8 mouse cellular contexts compared by ENCODE assay signal in the genomic region with DNA sequence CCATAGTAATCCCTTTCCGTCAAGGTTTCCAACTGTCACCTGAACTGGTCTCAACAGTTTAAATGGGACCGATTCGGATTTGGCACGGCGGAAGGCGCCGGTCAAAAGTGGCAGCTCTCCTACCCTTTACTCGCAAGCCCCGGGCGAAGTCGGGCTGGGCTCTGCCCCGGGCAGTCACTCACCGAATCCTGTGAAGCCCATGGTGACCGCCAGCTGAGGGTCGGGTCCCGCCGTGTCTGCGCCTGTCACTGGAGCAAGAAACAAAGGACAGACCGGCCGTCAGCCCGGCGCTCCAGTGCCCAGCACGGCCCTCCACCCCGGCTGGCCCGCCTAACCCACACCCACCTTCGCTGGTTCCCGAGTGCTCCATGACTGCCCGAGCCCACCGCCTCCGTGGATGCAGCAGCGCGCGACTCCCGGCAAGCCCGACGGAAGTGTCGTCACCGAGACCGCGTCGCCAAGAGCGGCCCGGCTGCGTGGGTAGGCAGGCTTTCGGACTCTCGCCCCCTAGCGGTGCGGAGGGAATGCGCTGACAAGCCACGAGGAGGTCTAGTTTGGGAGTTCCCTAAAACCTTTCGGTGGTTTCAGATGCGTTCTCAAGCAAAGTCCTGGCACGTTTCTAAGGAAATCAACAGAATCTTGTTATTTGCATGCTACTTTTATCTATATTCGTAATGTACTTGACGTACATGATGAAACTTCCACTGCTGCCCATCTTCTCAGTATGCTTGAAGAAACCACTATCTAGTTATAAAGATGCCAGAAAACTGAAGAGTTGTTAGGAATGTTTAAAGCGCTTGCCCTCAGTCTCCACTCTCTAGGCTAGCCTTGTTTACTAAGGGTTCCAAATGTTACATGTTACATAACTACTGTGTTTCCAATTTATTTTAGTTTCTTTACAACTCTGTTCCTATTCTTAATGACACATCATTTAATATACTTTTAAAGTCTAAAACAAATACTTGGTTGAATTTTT. TPM values are rescaled to one million over a fixed set of nuclear protein-coding genes. Genes with fewer than 3 reads are reported as not detected.
A peak's percentile ranks its signal among the peaks of the same experiment; 100 is the strongest.
DNase-seq lines count a peak whose midpoint lies in the region; ATAC-seq and TF ChIP-seq lines count a peak whose summit lies in the region.

A gene (minus strand): TSS at position 436 of the 976 bp plus-strand sequence.

- no peak within 1 kb of the TSS for H3K27ac ChIP-seq in heart, embryonic 11.5 days (ENCODE audit: low read depth, low read length)
- 0 out of 2 replicates have a peak within 1 kb of the TSS, but pooled peaks have one; percentile 14 for H3K27ac ChIP-seq in kidney, embryonic 16.5 days (ENCODE audit: low read length)
- H3K27ac ChIP-seq in liver, adult 2 months (replicated peaks; ENCODE audit: insufficient read depth, low read depth, low read length), result no peak within 1 kb of the TSS

- peaks cover 31% of the 10 kb centered on the region for H3K79me3 ChIP-seq in C2C12 (ENCODE audit: low read depth)

- peak; percentile 79 for ATAC-seq in heart, embryonic 11.5 days (replicated peaks; ENCODE audit: insufficient number of reproducible peaks, low FRiP score, low TSS enrichment)
- peak; percentile 96 for ATAC-seq in kidney, embryonic 16.5 days (ENCODE audit: low FRiP score, low TSS enrichment)

- TF ChIP-seq POLR2A in brain, embryonic 14.5 days (IDR thresholded peaks at IDR 0.05; ENCODE audit: borderline replicate concordance, extremely low read depth, insufficient read depth, insufficient read length, poor library complexity, severe bottlenecking), result peak; percentile 72
- TF ChIP-seq POLR2A in liver, adult 2 months (IDR thresholded peaks at IDR 0.05; ENCODE audit: extremely low read depth, insufficient read depth, low read length), result 0 out of 2 replicates have a peak, but pooled peaks have one; percentile 37
- TF ChIP-seq POLR2A in myocyte (IDR thresholded peaks at IDR 0.05; ENCODE audit: insufficient read length, low read depth), result peak; percentile 95

- H3K4me1 ChIP-seq in erythroblast, embryonic 14.5 days (ENCODE audit: control insufficient read depth), result peaks cover 13% of the 10 kb centered on the region
- H3K4me1 ChIP-seq in heart, embryonic 11.5 days (ENCODE audit: control insufficient read depth, insufficient read depth, low read length), result 0 out of 2 replicates have a peak, but pooled peaks cover 3% of the 10 kb centered on the region
- peaks cover 4% of the 10 kb centered on the region; the same call in 1 of the 2 replicates for H3K4me1 ChIP-seq in kidney, embryonic 16.5 days (ENCODE audit: insufficient read depth, low read length)
- peaks cover 1% of the 10 kb centered on the region; the same call in 1 of the 2 replicates for H3K4me1 ChIP-seq in liver, adult 2 months (ENCODE audit: control insufficient read depth, insufficient read depth, low read length)

- TF ChIP-seq CTCF in C2C12 (IDR thresholded peaks at IDR 0.05; ENCODE audit: control insufficient read depth, insufficient read depth, insufficient read length), result peak; percentile 98
- peak; percentile 96 for TF ChIP-seq CTCF in brain, embryonic 14.5 days (IDR thresholded peaks at IDR 0.05; ENCODE audit: borderline replicate concordance, extremely low read depth, insufficient read depth, insufficient read length)
- peak; percentile 95 for TF ChIP-seq CTCF in liver, adult 2 months (IDR thresholded peaks at IDR 0.05; ENCODE audit: low read depth, low read length)

- H3K27me3 ChIP-seq in C2C12 (ENCODE audit: control insufficient read depth, insufficient read depth, insufficient read length) (no peaks in the 10 kb centered on the region), myocyte (ENCODE audit: control insufficient read depth, insufficient read depth, insufficient read length) (no peaks in the 10 kb centered on the region)
- no peaks in the 10 kb centered on the region for H3K27me3 ChIP-seq in erythroblast, embryonic 14.5 days (ENCODE audit: control insufficient read depth)
- no peaks in the 10 kb centered on the region for H3K27me3 ChIP-seq in heart, embryonic 11.5 days (ENCODE audit: control insufficient read depth, insufficient read depth, low read length)
- H3K27me3 ChIP-seq in kidney, embryonic 16.5 days (ENCODE audit: insufficient read depth, low read length), result no peaks in the 10 kb centered on the region
- H3K27me3 ChIP-seq in liver, adult 2 months (ENCODE audit: control insufficient read depth, insufficient read depth, low read length), result no peaks in the 10 kb centered on the region
- H3K27me3 ChIP-seq in splenic B cell, adult 2 months (ENCODE audit: control insufficient read depth, insufficient read depth, low read length, poor library complexity, severe bottlenecking), result no peaks in the 10 kb centered on the region

- H3K4me3 ChIP-seq in C2C12 (ENCODE audit: insufficient read depth, poor library complexity, severe bottlenecking) (peak within 1 kb of the TSS; percentile 99), myocyte (peak within 1 kb of the TSS; percentile 48)
- peak within 1 kb of the TSS; percentile 94 for H3K4me3 ChIP-seq in erythroblast, embryonic 14.5 days (replicated peaks)
- peak within 1 kb of the TSS; percentile 86 for H3K4me3 ChIP-seq in heart, embryonic 11.5 days (ENCODE audit: low read depth, low read length)
- H3K4me3 ChIP-seq in kidney, embryonic 16.5 days (ENCODE audit: low read length), result peak within 1 kb of the TSS; percentile 95
- peak within 1 kb of the TSS; percentile 83 for H3K4me3 ChIP-seq in liver, adult 2 months (ENCODE audit: insufficient read depth, low read depth, low read length)

- H3K36me3 ChIP-seq in C2C12 (ENCODE audit: control insufficient read depth, insufficient read depth), result peaks cover 27% of the 10 kb centered on the region
- H3K36me3 ChIP-seq in erythroblast, embryonic 14.5 days (ENCODE audit: control insufficient read depth), result peaks cover 27% of the 10 kb centered on the region
- H3K36me3 ChIP-seq in heart, embryonic 11.5 days (ENCODE audit: control insufficient read depth, insufficient read depth, low read length), result peaks cover 2% of the 10 kb centered on the region; the same call in 1 of the 2 replicates
- H3K36me3 ChIP-seq in kidney, embryonic 16.5 days (ENCODE audit: insufficient read depth, low read length), result peaks cover 17% of the 10 kb centered on the region
- peaks cover 3% of the 10 kb centered on the region; the same call in 1 of the 2 replicates for H3K36me3 ChIP-seq in liver, adult 2 months (ENCODE audit: control insufficient read depth, insufficient read depth, low read length)
- H3K36me3 ChIP-seq in myocyte (ENCODE audit: control insufficient read depth, insufficient read depth), result peaks cover 16% of the 10 kb centered on the region
- H3K36me3 ChIP-seq in splenic B cell, adult 2 months (ENCODE audit: control insufficient read depth, insufficient read depth, low read length, poor library complexity, severe bottlenecking), result peaks cover 2% of the 10 kb centered on the region; the same call in 1 of the 2 replicates

- H3K9me3 ChIP-seq in erythroblast, embryonic 14.5 days (ENCODE audit: control insufficient read depth, low read length), result no peaks in the 10 kb centered on the region
- no peaks in the 10 kb centered on the region for H3K9me3 ChIP-seq in heart, embryonic 11.5 days (replicated peaks; ENCODE audit: control insufficient read depth, low read length)
- no peaks in the 10 kb centered on the region for H3K9me3 ChIP-seq in kidney, embryonic 16.5 days (ENCODE audit: low read length)

- H3K79me2 ChIP-seq in C2C12 (ENCODE audit: control insufficient read depth, insufficient read depth) (peaks cover 50% of the 10 kb centered on the region), myocyte (ENCODE audit: control insufficient read depth, insufficient read depth) (peaks cover 31% of the 10 kb centered on the region)
- H3K79me2 ChIP-seq in liver, adult 2 months (ENCODE audit: control insufficient read depth, insufficient read depth, low read length), result peaks cover 2% of the 10 kb centered on the region; the same call in 1 of the 2 replicates

- H3ac ChIP-seq in C2C12 (ENCODE audit: control insufficient read depth, insufficient read length, low read depth) (peak within 1 kb of the TSS; percentile 75), myocyte (ENCODE audit: control insufficient read depth, insufficient read length) (peak within 1 kb of the TSS; percentile 1)

- 2% methylated on average over 56 of the region's 56 CpGs for WGBS in heart, embryonic 11.5 days (ENCODE audit: insufficient replicate concordance)
- WGBS in kidney, embryonic 16.5 days, result 2% methylated on average over 56 of the region's 56 CpGs
- 2% methylated on average over 56 of the region's 56 CpGs for WGBS in liver, adult 2 months

- peak within 1 kb of the TSS; percentile 58 for H3K4me2 ChIP-seq in heart, embryonic 11.5 days
- H3K4me2 ChIP-seq in kidney, embryonic 16.5 days (replicated peaks; ENCODE audit: low read depth, low read length), result peak within 1 kb of the TSS; percentile 62
- peak within 1 kb of the TSS; percentile 73 for H3K4me2 ChIP-seq in myocyte (ENCODE audit: low read depth)

- DNase-seq in brain, embryonic 14.5 days (ENCODE audit: low read depth), result peak; percentile 99
- DNase-seq in liver, adult 2 months (ENCODE audit: extremely low read depth, low read depth, low spot score), result peak; percentile 80
- peak; percentile 98 for DNase-seq in splenic B cell, adult 2 months (ENCODE audit: low read depth, low spot score)

- peak within 1 kb of the TSS; percentile 86 for H3K9ac ChIP-seq in heart, embryonic 11.5 days (ENCODE audit: low read depth, low read length)
- H3K9ac ChIP-seq in kidney, embryonic 16.5 days (replicated peaks; ENCODE audit: low read length), result peak within 1 kb of the TSS; percentile 86
- peak within 1 kb of the TSS; percentile 90 for H3K9ac ChIP-seq in liver, adult 2 months (ENCODE audit: low read depth, low read length)

TF ChIP-seq in C2C12, 6 proteins besides CTCF, POLR2A, EP300 and RAD21 (continues in another document):
- TF ChIP-seq MYOG (IDR thresholded peaks at IDR 0.05; ENCODE audit: control insufficient read depth, extremely low read depth, insufficient read length) (no peak), FOSL1 (IDR thresholded peaks at IDR 0.05; ENCODE audit: insufficient read depth, low read length, poor library complexity, severe bottlenecking) (no peak), USF1 (IDR thresholded peaks at IDR 0.05; ENCODE audit: low read depth) (peak; percentile 2)

TF ChIP-seq in myocyte, 11 proteins besides CTCF, POLR2A, EP300 and RAD21 (continues in another document):
- TF ChIP-seq SRF (IDR thresholded peaks at IDR 0.05; ENCODE audit: control insufficient read depth, insufficient read length, low read depth), result peak; percentile 88
- peak in 1 of 3 experiments; percentile 57 for TF ChIP-seq MYOD1 (IDR thresholded peaks at IDR 0.05; ENCODE audit: control insufficient read depth in 1 of 3, insufficient read length in 2 of 3, low read depth in 2 of 3)
- TF ChIP-seq E2F4 (IDR thresholded peaks at IDR 0.05; ENCODE audit: insufficient read depth), result peak; percentile 51

RNA-seq across cellular contexts. Expression of the gene that starts here (rescaled TPM):
- polyA plus RNA-seq in C2C12 (2012; fragmentation: generic; extraction: Trizol) (47.6 TPM), myocyte (2012; fragmentation: generic; extraction: Trizol) (50.5 TPM)
- polyA plus RNA-seq in brain, embryonic 14.5 days (2012; rRNA removed), result 31.3 and 38.7 TPM in 2 replicates
- polyA plus RNA-seq in erythroblast, embryonic 14.5 days (2012), result 4.9 and 5.1 TPM in 2 replicates
- polyA plus RNA-seq in heart, embryonic 11.5 days (2014; fragmentation: Nextera tagmentation; extraction: Ambion mirVana), result 49.3 and 49.5 TPM in 2 replicates
- polyA plus RNA-seq in kidney, embryonic 16.5 days (2015; fragmentation: Nextera tagmentation; extraction: Ambion mirVana), result 60.2 and 60.5 TPM in 2 replicates
- total RNA-seq in liver, adult 2 months (2014; rRNA removed), result 9.1 and 10.9 TPM in 2 replicates
- 5.5 and 6.6 TPM in 2 replicates for polyA plus RNA-seq in liver, adult 2 months (2012; rRNA removed)

Comparison
In these comparisons a context has a peak if more than half of its experiments do, and no peak if none do; other contexts are left out.
1. H3K4me3 ChIP-seq: peak in every context shown above with its lines; median percentile 99 in C2C12; 95 in kidney, embryonic 16.5 days; 94 in erythroblast, embryonic 14.5 days; 86 in heart, embryonic 11.5 days; 83 in liver, adult 2 months; 48 in myocyte.
2. POLR2A ChIP-seq: peak in every context shown above with its lines; median percentile 95 in myocyte; 72 in brain, embryonic 14.5 days; 37 in liver, adult 2 months.